Mouse (Mus musculus) yolk sac, embryonic 10.5 days (tissue): ENCODE data around the gene Gsc2.

Source experiments
- DNase-seq: peaks from one replicate; pipeline ENCODE4 v3.0.0-alpha.2; 2017; ENCODE audit warnings: low spot score

Gsc2 gene

DNA sequence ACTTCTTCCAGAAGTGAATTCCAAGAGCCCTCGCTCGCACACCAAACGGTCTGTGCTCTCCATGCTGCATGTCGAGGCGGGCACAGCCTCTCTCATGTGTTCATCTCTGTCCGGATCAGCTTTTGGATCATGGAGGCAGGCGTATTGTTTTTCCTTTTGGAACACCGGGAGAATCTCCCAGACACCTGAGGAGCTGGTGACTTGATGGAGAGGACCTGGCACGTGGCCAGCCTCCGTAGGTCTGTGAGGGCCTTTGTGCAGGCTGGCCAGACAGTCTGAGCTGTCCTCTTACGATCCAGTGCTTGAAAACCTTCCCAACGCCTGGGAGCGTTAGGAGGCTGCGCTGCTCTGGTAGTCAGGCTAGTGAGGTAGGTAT lies 7.3 kb upstream of the Gsc2 start:
- DNase-seq, result no peak

DNA sequence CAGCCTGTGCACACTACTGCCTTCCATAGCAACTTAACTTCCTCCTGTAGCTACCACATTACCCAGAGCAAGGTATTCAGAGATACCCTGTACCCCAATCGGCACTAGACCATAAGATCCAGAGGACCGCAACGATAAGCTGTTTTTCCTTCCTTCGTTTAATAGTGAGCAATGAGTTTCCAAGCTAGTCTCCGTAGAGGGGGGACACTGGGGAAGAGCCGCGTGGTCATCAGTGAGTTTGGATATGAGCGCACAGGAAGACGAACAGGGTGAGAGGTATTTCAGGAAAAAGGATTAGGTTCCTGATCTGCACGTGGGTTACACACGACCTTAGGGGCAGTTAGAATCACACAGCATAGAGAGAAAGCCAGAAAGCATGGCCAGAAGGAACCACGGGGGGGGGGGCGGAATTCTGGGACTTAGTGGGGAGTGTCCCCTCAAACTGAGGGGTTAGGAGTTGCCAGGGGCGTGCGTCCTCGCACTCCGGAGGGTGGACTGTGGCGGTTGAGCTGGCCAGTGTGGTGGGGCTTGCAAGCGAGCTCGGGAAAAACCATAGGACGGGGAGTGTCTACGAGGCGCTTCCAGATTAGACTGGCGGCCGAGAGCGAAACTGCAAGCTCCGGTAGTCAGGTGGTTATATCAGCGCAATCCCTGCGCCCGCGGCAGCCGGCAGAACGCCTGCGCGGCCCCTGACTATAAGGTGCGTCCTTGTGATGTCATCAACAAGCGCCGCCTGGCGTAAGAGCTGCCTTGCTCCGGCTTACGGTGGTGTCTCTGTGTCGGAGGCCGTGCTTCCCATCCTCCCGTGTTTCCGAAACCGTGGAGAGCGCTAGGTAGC lies 6.7 kb upstream of the Gsc2 start:
- DNase-seq, result peak; percentile 94

DNA sequence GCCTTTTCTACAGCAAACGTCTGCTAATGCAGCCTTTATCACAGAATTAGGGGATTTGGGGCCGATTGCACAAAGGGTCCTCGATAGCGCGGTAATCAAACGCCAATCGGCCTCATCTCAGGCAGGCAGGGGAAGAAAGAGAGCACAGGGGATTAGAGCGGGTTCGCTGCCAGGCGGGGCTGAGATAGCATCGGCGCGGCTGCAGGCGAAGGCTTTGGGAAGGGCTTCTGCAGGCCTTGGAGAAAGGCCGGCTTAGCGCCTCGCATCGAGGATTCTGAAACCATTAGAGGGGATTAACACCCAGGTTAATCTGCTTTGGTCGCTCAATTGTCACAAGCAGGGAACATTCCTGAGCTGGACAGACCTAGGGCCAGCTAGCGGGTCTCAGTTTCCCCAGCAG lies 5.7 kb upstream of the Gsc2 start:
- DNase-seq, result no peak

DNA sequence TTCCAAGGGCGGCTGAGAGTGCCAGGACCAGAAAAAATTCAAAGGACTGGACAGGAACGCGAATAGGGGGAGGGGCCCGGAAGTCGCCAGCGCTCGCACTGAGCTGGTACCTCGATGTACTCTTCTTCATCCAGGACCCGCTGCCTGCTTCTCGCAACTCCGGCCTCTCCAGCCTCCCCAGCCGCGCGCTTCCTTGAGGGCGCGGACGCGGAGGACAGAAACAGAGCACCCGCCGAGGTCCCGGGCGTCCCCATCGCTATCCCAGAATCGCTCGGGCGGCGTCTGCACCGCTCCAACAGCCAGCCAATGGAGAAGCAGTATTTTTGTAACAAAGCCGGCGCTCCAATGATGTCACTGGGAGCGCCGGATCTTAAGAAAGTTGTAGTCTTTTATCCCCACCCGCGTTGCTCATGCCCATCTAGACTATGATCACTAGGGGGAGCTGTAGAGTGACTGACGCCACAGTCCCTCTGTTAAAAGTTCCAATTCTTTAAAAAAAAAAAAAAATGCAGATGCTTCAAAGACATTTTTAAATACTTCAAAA lies 3.7 kb downstream of the Gsc2 start, which contains the start of gene Ess2:
TSS of gene Ess2 (minus strand) at position 297 of the 544 bp plus-strand sequence.
- peak; percentile 89 for DNase-seq

DNA sequence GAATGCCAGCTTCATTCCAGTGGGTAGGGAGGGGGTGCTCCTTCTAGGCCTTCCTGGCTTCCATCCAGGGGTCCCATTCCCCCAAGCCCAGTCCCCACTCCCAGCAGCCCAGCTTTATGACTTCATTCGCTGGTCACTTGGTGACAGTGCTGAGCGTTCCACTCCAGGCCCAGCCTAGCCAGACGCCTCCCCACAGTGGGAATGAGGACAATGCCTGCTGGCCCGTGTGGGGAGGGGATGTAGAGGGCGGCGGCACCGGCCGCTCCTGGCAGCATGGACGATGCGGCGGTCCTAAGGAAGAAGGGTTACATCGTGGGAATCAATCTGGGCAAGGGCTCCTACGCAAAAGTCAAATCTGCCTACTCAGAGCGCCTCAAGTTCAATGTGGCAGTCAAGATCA lies 16.4 kb downstream of the Gsc2 start, which contains the start of the genes Dgcr2 and Tssk2:
TSS of gene Dgcr2 (minus strand) at position 101 of the 400 bp plus-strand sequence.
TSS of gene Tssk2 (plus strand) at position 176 of the 400 bp plus-strand sequence.
- DNase-seq, result no peak

DNA sequence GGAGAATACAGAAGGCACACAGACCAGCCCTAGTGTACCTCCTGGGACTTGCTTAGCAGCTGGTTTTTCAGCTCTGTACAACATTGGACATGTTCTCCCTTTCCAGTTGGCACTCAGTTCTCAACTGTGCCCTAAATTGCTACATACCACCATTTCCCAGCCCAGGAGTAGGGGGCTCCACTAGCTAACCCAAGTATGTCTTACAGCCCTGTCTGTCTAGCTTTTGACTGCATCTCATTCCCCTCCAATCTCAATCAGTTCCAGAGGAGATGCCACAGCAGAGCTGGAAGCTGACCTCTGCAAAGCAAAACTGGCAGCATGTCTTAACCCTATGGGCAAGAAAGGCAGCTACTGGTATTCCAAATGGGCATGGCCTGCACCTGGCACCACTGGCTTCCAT lies 18.8 kb downstream of the Gsc2 start:
- DNase-seq, result no peak

DNA sequence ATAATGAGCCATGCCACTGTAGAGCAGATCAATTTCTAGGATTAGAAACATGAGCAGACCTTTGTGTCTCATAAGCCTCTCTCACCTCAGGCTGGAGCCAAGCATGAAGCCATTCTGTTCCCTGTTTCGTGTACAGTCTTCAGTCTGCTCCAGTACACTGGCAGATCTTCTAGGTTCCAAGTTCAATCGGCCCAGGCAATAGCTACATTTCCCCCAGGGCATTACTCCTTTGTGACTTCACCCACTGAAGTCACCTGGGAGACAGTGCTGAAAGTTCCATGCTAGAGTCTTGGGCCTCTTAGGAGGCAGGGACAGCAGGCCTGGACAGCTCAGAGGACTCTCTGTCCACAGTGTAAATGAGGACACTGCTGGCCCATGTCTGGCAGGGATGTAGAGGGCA lies 20.9 kb downstream of the Gsc2 start, which contains the start of gene Tssk1:
TSS of gene Tssk1 (plus strand) at position 301 of the 400 bp plus-strand sequence.
- DNase-seq, result no peak

DNA sequence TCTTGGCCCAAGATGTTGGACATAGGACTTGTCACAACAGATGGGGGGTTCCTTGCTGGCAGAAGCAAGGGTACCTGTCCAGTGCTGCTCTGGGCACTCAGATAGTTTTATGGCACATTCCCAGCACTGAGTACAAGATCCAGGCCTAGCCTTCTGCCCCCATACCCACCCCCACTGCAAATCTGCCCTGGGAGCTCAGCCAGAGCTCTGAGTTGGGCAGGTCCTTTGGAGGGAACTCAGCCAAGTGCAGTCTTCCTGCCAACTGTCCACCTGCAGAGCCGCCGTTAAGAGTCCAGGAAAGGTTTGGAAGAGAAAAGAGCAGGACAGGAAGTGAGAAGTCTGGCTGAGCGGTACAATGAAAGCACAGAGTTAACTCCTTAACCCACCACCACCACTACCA lies 22.3 kb downstream of the Gsc2 start:
- DNase-seq, result no peak

DNA sequence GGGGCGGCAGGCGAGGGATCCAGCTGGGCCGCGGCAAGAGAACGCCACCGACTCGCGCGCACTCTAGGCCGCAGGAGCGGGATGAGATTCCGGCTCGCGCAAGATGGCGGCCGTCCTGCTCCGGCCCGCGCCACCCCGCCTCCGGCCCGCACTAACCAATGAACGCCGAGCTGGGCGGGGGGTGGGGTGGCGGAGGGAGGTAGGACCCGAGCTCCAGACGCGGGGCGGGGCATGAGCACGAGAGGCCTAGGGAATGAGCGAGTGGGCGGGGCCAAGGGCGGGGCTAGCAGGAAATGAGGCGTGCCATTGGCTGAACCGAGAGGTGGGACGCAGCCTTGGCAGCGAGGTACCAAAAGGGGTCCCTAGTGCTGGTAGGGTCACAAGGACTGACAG lies 23.3 kb downstream of the Gsc2 start, which contains the start of gene Gm20518:
TSS of gene Gm20518 (minus strand) at position 105 of the 393 bp plus-strand sequence.
- peak; percentile 98 for DNase-seq

DNA sequence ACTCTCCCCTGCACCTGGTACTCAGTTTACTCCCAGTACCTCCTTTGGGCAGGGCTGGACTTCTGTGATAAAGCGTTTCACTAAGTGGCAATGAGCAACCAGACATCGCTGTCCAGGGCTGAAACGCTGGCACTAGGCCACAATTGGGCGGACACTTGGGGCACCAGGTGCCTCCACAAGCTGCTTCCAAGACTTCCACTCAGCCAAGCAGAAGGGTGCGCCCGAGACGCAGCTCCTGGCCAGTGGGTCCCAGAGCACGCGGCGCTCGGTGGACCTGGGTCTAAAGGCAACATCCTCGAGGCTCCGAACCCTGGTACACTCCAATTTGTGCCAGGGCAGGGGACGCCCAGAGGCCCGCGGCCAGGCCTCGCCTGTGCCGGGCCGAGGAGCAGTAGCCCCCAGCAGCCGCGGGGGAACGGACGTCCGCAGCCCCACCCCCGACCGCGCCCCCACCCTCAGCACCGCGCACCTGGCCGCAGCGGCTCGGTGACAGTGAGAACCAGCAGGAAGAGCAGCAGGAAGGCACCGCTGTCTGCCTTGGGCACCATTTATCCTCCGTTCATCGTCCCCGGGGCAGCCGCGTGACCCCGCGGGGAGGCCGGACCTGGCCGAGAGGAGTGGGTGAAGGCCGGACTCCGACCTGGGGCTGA lies 23.8 kb downstream of the Gsc2 start:
- DNase-seq, result peak; percentile 58

DNA sequence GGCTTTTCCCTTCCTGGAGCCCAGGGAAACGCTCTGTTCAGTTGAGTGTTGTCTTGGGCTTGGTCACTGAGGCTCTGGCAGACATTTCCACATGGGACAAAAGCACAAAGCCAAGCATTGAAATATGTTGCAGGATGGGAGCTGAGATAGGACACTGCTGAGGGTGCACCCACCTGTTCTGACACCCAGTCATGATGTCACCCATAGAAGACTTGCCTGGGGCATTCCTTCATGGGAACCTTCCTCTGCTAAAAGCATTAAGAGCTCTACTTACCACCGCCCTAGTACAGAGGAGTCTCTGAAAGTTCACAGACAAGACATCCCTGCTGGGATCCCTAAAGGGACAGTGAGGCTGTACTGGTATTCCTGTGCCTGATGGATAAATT lies 24.5 kb downstream of the Gsc2 start:
- no peak for DNase-seq

DNA sequence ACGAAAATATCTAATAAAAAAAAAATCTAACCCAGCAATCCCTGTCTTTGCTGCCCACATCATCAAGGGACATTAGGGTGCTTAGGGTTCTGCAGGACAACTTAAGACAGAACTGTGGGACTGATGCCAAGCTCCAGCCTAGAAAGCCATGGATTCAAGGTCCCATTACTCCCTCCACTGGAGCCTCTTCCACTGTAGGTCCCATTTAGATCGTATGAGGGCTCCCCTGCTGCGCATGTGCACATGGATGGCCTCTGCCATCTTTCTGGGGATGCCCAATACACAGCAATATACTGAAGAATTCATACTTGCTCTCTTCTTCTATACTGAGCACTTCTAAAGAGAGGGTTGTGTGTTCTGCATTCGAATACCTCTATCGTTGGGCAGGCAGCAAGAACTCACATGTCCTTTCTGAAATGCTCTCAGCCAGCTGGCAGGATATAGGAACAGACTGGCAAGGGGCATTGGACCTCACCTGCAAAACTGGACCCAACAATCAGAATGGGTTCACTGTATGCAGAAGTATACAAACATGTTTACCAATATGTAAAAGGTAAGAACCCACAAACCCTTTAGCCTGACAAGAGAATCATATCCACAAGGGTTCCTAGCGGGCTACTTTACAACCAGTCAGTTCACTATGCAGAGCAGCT lies 25.0 kb downstream of the Gsc2 start:
- DNase-seq, result no peak

DNA sequence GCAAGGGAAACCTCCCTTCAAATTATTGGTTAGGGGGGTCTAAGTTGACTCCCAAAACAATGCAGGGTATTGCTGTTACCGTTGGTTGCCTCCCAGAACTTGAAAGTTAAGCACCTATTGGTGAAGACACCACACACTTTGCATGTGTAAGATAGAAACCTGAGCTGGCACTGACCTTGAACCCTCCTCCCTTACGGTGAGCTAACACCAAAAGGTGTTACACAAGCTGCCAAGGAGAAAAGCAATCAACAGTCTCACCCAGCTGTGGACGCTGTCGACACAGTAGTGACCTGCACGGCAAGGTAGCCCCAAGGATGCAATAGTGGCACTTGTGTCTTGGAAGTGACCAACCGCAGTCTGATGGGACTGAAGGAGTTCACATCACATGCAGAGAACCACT lies 30.7 kb downstream of the Gsc2 start:
- no peak for DNase-seq

DNA sequence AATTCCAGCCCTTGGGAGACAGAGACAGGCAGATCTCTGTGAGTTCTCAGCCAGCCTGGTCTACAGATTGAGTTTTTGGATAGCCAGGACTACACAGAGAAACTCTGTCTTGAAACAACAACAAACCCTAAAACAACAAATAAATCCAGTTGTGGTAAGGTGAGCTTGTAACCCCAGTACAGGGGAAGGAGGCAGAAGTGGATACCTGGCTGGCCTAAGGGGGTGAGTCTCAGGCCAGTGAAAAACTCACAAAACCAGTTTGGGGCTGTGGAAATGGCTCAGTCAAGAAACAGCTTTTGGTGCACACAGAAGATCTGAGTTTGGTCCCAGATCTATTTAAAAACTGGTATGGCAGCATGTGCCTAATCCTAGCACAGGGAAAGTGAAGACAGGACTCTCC lies 32.7 kb downstream of the Gsc2 start:
- no peak for DNase-seq

DNA sequence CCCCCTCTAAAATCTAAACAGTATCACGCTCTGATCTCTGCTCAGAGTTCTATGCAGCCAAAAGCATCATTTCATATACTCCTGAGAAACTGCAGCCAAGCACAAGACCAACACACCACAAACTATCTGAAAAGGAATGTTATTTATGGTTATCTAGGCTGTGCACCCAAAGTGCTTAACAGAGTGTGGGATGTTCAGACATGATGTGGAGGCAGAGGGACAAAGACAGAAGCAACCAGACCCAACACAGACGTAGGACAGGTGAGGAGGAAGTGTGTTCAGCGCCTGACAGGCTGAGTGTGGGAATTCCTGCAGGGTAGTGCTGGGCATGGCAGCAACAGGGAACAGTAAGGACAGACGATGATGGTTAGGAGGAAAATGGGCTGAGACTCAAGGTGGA lies 35.3 kb downstream of the Gsc2 start:
- no peak for DNase-seq

DNA sequence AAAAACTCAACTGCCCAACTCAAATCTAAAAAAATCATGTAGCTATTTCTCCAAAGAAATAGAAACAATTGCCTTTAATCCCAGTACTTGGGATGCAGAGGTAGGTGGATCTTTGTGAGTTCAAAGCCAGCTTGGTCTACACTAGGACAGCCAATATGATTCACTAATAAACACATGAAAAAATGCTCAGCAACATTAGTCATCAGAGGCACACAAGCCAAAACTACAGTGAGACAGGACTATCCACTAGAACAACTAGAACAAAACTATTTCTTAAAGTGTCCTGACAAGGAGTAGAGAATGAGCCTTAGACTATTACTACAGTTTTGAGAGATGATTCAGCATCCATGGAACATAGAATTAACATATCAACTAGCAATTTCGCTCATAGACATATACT lies 38.8 kb downstream of the Gsc2 start:
- DNase-seq, result no peak

DNA sequence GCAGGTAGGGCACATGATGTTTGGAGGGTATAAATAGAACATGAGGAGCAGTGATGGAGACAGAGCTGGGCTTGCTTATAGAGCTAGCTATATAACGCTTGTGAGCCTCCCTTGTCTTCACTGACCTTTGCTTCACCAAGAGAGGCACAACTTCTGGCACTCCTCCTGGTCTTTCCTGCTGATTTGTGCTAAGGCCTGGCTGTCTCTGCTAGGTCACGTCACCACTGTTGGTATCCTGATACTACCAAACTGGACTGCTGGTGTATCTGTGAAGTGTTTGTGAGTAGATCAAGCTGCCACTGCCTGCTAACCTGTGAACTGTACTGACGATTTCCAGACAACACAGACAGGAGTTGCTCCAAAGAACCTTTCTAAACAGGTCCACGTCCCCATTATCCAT lies 39.7 kb downstream of the Gsc2 start:
- no peak for DNase-seq

DNA sequence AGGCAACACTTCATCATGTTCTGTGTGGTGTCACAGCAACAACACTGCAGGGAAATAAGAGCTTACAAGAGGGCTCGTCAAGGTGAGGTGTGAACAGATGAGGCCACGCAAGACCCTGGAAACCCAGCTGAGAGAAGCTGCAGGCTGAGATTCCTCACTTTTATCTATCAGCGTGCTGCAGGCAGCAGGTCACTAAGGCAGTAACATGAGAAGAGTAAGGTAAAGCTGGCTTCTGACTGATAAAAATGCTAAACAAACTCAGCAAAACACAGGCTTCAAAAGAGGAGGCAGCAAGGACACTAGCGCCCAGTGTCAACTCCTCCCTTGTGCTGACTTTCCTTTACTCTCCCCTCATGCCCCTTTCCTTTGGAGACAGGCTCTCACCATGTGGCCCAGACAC lies 41.9 kb downstream of the Gsc2 start:
- no peak for DNase-seq

DNA sequence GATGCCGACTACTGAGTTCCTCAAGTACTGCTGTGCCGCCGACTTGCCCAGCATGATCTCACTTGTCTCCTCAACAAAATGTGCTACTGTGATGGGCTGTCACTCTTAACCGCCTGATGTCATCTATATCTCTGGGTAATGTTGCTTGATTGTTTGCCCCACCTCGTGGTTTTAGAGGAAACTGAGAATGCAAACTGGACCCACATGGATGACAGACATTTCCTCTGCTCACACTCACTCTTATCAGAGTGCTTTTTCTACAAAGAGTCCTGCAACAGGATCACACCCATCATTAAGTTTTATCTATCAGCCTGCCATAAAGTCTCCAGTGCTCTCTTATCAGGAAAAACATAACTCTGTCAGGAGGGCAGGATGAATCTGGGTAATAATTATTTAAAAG lies 43.6 kb downstream of the Gsc2 start:
- DNase-seq, result no peak

DNA sequence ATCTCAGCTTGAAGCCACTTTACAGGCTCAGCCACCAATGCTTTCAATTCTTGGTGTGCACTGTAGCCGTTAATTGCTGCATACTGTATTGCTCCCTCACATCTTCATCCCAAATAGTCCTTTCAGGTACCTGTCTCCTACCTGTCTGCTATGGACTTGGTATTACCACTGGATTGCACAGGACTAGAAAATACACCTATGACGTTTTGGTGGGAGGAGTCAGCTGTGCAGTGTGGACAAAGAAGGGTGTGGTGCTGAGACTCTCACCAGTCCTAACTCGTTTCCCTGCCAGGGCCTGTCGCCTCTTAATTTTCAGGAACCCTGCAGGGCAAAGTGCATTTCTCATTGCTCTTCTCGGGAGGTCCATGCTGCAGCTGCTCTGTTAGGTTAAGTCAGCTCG lies 49.1 kb downstream of the Gsc2 start:
- peak; percentile 78 for DNase-seq

DNA sequence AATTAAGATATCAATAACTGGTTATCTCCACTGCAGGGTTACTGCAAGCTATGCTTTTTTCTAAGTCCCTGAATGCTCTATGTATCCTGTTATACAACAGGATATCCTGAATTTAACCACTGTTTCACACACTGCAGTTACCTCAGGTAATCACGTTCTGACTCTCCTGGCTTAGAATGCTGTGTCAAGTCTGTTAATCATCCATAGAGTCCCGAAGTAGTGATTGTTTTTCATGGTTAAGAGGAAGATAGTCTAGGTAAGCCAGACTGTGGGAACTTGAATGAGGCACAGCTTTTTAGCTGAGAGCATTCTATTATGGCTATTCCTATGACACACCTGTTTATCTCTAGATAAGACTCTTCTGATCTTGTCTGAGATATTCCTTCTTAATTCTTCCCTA lies 49.6 kb downstream of the Gsc2 start:
- no peak for DNase-seq
